Mouse (Mus musculus) hindlimb bud, embryonic 11.5 days (tissue): ENCODE data around the gene Spin2e.
"Not testable (repeated sequence)": the region's sequence is repeated elsewhere in the genome, so short reads cannot be mapped to it uniquely, and the experiment has no call there.

Experiments used
- DNase-seq: peaks from one replicate; pipeline ENCODE4 v3.0.0-alpha.2; 2012; ENCODE audit warnings: low read depth, low spot score; ENCODE audit errors: extremely low spot score

The Spin2e gene

DNA sequence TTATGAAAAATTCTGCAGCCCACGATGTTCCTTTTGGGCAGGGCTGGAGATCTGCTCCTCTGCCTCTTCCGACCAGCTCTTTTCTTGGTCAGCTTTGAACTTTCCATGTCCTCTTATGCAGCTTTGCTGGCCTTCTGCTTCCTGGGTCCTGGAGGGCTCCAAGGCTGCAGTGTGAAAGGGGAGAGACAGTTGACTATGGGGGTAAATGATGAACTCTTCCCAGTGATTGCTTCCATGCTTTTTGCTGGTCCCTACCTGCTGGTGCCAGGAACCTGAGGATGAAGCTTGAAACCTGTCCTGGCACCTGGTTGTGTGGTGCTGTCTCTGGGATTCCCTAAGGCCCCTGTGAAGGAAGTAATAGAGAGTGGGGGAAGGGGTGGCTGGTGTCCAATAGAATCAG, at the start of gene Spin2e:
Gene Spin2e (minus strand): TSS at position 101 of the 400 bp plus-strand sequence.
- not testable (repeated sequence) for DNase-seq

- not testable (repeated sequence) for DNase-seq
Measured at GRCm38 (mm10) chrX:31574183-31574582, 44.5 kb downstream of the Spin2e start, which contains the start of gene Gm21883. Gene Gm21883 (minus strand): TSS chrX:31574283.
